Mouse (Mus musculus): Measurements from ENCODE around the gene 5430419D17Rik. TPM values are rescaled to one million over a fixed set of nuclear protein-coding genes. Genes with fewer than 3 reads are reported as not detected.

5430419D17Rik gene
- polyA plus RNA-seq, 1 experiment from 2014 or later, result not detected

DNA sequence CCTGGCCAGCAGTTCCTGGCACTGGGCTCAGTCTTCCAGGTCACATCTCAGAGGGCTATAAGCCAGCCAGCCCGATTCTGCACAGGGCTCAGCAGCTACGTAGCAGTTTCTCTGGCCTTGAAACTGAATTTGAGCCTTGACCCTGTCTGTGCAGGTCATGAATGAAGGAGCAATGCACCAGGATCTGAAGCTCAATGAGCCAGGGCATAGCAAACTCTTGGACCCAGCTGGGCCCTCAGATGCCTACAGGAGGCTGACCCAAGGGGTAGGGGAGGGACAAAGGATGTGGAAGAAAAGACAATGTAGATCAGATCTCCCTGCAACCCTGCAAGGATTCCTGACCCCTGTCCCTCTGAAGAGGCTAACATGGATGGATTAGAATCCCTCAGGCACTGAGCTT is 148.0 kb downstream of the 5430419D17Rik start, which contains the start of gene Cuzd1:
TSS of gene Cuzd1 (minus strand) at position 101 of the 400 bp plus-strand sequence.
- ATAC-seq (ENCODE audit: low read depth) (no peak), DNase-seq (ENCODE audit: low spot score) (no peak)
- Histone ChIP-seq H3K4me1 (ENCODE audit: control insufficient read depth, insufficient read depth, low read length) (no peaks in the 10 kb centered on the region), H3K36me3 (ENCODE audit: control insufficient read depth, insufficient read depth, low read length) (no peaks in the 10 kb centered on the region), H3K27me3 (replicated peaks; ENCODE audit: control insufficient read depth, insufficient read depth, low read length) (no peaks in the 10 kb centered on the region), H3K27ac (replicated peaks; ENCODE audit: low read depth, low read length) (no peak within 1 kb of the TSS), H3K4me3 (ENCODE audit: low read depth, low read length) (no peak within 1 kb of the TSS), H3K9ac (ENCODE audit: low read depth, low read length) (no peak within 1 kb of the TSS), H3K9me3 (ENCODE audit: control insufficient read depth, low read length) (no peaks in the 10 kb centered on the region), H3K4me2 (ENCODE audit: low read depth, low read length) (no peak within 1 kb of the TSS)
- 59% methylated on average over 2 of the region's 2 CpGs for WGBS

DNA sequence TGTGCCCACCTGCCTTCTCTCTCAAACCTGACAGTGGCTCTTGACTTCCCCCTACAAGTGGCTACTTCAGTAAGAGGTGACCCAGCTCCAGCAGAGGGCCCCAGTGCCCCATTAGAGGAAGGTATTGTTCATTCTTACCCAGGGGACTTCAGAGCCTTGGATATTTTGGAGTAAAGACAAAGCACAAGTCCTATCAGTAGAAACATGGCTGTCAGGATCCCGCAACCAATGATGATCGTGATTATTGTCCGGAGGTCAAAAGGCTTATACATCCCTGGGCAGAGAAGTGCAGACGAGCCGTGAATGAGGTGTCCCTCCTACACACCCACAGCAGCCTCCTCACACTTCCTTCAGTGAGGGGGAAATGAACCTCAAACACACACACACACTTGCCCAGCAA is 152.9 kb downstream of the 5430419D17Rik start:
- no peaks in the 10 kb centered on the region for H3K36me3 ChIP-seq (ENCODE audit: control insufficient read depth, insufficient read depth, low read length)
- no peaks in the 10 kb centered on the region for H3K4me1 ChIP-seq (ENCODE audit: control insufficient read depth, insufficient read depth, low read length)
- 94% methylated on average over 5 of the region's 5 CpGs for WGBS
- H3K4me2 ChIP-seq (ENCODE audit: low read depth, low read length), result no peak overlapping the region
- no peaks in the 10 kb centered on the region for H3K27me3 ChIP-seq (replicated peaks; ENCODE audit: control insufficient read depth, insufficient read depth, low read length)
- H3K9ac ChIP-seq (ENCODE audit: low read depth, low read length), result no peak overlapping the region
- H3K27ac ChIP-seq (replicated peaks; ENCODE audit: low read depth, low read length), result no peak overlapping the region
- no peak overlapping the region for H3K4me3 ChIP-seq (ENCODE audit: low read depth, low read length)
- no peaks in the 10 kb centered on the region for H3K9me3 ChIP-seq (ENCODE audit: control insufficient read depth, low read length)
- DNase-seq (ENCODE audit: low spot score), result no peak
- no peak for ATAC-seq (ENCODE audit: low read depth)

DNA sequence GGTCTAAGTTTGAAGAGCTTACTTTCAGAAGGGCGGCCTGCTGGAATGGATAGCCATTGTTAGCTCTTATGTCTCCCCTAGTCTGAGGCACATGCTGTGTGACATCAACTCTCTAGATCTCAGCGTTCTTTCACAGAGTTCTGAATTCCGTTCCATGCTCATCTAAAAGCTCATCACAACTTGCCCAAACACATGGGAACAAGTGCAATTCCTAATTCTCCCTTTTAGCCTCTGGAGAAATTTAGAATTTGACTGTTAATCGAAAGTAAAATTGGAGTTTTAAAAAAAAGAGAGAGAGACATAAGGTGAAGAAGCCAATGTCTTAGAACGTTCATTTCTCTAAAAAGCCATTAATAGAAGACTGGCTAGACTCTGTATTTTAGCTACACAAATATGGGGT is 155.2 kb downstream of the 5430419D17Rik start, which contains the start of gene Fam24b:
TSS of gene Fam24b (minus strand) at position 101 of the 400 bp plus-strand sequence.
- H3K4me1 ChIP-seq (ENCODE audit: control insufficient read depth, insufficient read depth, low read length), result no peaks in the 10 kb centered on the region
- H3K27ac ChIP-seq (replicated peaks; ENCODE audit: low read depth, low read length), result no peak within 1 kb of the TSS
- 90% methylated on average over 5 of the region's 5 CpGs for WGBS
- no peaks in the 10 kb centered on the region for H3K36me3 ChIP-seq (ENCODE audit: control insufficient read depth, insufficient read depth, low read length)
- no peaks in the 10 kb centered on the region for H3K27me3 ChIP-seq (replicated peaks; ENCODE audit: control insufficient read depth, insufficient read depth, low read length)
- no peaks in the 10 kb centered on the region for H3K9me3 ChIP-seq (ENCODE audit: control insufficient read depth, low read length)
- H3K4me3 ChIP-seq (ENCODE audit: low read depth, low read length), result no peak within 1 kb of the TSS
- no peak within 1 kb of the TSS for H3K4me2 ChIP-seq (ENCODE audit: low read depth, low read length)
- ATAC-seq (ENCODE audit: low read depth) (no peak), DNase-seq (ENCODE audit: low spot score) (no peak)
- H3K9ac ChIP-seq (ENCODE audit: low read depth, low read length), result no peak within 1 kb of the TSS

DNA sequence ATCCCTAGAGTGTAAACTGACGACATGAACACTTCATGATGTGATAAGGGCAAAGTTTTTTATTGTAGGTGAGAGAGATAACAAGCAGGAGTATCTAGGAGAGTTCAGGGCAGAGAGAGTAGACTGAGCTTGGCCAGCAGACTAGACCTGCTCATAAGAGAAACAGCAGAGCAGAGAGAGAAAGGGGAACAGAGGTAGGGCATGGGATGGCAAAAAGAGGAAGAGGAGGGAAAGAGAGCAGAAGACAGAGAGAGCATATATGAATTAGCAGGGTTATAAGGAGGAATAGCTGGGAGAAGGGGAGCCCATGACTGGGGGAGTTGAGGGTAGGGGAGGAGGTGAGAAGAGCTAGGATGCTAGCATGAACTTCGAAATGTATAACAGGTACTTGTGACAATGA is 157.5 kb downstream of the 5430419D17Rik start:
- Histone ChIP-seq H3K4me3 (ENCODE audit: low read depth, low read length) (no peak overlapping the region), H3K27me3 (replicated peaks; ENCODE audit: control insufficient read depth, insufficient read depth, low read length) (no peaks in the 10 kb centered on the region), H3K36me3 (ENCODE audit: control insufficient read depth, insufficient read depth, low read length) (no peaks in the 10 kb centered on the region), H3K9me3 (ENCODE audit: control insufficient read depth, low read length) (no peaks in the 10 kb centered on the region), H3K4me1 (ENCODE audit: control insufficient read depth, insufficient read depth, low read length) (no peaks in the 10 kb centered on the region), H3K4me2 (ENCODE audit: low read depth, low read length) (no peak overlapping the region), H3K9ac (ENCODE audit: low read depth, low read length) (no peak overlapping the region), H3K27ac (replicated peaks; ENCODE audit: low read depth, low read length) (no peak overlapping the region)
- DNase-seq (ENCODE audit: low spot score) (no peak), ATAC-seq (ENCODE audit: low read depth) (no peak)
- WGBS, result 71% methylated on average over 2 of the region's 2 CpGs

DNA sequence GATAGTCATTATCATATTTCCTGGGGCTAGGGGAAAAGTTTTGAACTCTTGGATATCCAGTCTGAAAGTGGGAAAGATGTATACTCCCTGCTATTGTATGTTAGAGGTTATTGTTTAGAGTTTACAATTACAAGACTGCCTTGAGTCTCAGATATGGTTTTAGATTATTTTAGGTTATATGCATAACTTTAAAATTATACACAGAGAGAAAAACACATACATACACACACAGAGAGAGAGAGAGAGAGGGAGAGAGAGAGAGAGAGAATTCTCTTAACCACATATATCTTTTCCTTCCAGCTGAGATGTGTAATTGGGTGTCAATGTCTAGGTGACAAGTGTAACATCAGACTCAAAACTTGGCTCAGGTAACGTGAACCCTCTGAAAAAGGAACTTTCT is 159.4 kb downstream of the 5430419D17Rik start, which contains the start of gene Fam24a:
TSS of gene Fam24a (plus strand) at position 301 of the 400 bp plus-strand sequence.
- Histone ChIP-seq H3K4me2 (ENCODE audit: low read depth, low read length) (no peak within 1 kb of the TSS), H3K9ac (ENCODE audit: low read depth, low read length) (no peak within 1 kb of the TSS), H3K27me3 (replicated peaks; ENCODE audit: control insufficient read depth, insufficient read depth, low read length) (no peaks in the 10 kb centered on the region), H3K27ac (replicated peaks; ENCODE audit: low read depth, low read length) (no peak within 1 kb of the TSS), H3K4me1 (ENCODE audit: control insufficient read depth, insufficient read depth, low read length) (no peaks in the 10 kb centered on the region), H3K4me3 (ENCODE audit: low read depth, low read length) (no peak within 1 kb of the TSS), H3K9me3 (ENCODE audit: control insufficient read depth, low read length) (no peaks in the 10 kb centered on the region), H3K36me3 (ENCODE audit: control insufficient read depth, insufficient read depth, low read length) (no peaks in the 10 kb centered on the region)
- WGBS, result 32% methylated on average over 1 of the region's 1 CpGs
- no peak for ATAC-seq (ENCODE audit: low read depth)
- DNase-seq (ENCODE audit: low spot score), result no peak

DNA sequence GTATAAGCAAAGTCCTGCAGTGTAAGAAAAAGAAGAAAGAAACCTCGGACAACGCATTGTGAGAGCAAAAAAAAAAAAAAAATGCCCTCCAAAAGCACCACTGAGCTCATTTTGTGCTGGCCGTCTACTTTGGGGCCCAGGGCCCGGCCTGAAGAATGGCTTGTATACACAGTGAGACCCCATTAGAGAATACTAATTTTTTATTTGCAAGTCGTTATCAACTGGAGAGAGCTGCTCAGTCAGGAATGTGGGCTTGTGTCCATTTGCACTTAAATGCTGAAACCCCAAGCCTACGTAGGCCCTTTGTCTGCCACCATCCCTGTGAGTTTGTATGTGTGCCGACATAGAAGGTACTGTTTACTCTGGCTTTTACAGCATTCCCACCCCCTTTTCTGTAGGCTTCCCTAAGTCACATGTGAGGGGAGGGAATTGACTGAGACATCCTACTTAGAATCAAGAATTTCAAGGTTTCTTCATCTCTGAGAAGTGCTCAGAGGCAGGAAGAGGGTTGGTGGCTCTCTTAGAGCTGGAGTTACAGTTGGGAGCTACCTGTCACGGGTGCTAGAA is 163.4 kb downstream of the 5430419D17Rik start:
- H3K27me3 ChIP-seq (replicated peaks; ENCODE audit: control insufficient read depth, insufficient read depth, low read length), result no peaks in the 10 kb centered on the region
- H3K4me2 ChIP-seq (ENCODE audit: low read depth, low read length), result no peak overlapping the region
- WGBS, result 59% methylated on average over 8 of the region's 8 CpGs
- no peak overlapping the region for H3K4me3 ChIP-seq (ENCODE audit: low read depth, low read length)
- no peaks in the 10 kb centered on the region for H3K9me3 ChIP-seq (ENCODE audit: control insufficient read depth, low read length)
- H3K27ac ChIP-seq (replicated peaks; ENCODE audit: low read depth, low read length), result no peak overlapping the region
- DNase-seq (ENCODE audit: low spot score) (no peak), ATAC-seq (ENCODE audit: low read depth) (no peak)
- H3K36me3 ChIP-seq (ENCODE audit: control insufficient read depth, insufficient read depth, low read length), result peaks cover 22% of the 10 kb centered on the region
- no peak overlapping the region for H3K9ac ChIP-seq (ENCODE audit: low read depth, low read length)
- H3K4me1 ChIP-seq (ENCODE audit: control insufficient read depth, insufficient read depth, low read length), result no peaks in the 10 kb centered on the region

DNA sequence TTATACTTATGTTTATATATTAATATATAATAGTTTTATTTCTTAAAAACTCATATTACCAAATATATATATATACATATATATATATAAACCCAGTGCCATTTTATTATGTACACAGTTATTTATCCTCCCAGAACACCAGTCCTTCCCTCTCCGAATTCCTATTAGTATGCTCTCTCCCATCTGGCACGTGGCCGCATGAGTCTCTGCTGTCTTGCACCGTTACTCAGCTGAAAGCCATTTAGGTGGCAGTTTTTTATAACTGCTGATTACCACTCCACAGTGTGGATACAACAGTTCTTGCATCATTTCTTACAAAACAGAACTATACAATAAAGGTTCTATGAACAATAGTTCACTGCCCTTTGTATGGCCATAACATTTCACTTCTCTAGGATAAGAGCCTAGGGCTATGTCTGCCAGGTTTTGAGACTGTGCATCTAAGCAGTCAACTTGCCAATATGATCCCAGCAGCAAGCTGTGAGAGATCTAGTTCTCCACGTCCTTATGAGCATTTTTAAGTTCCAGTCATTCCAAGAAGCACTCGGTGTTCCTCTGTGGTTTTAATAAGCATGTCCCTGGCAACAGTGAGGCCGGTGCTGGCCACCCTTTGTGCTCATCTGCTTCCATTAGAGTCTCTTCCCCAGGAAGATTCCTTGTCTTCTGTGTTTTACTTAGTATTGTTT is 171.8 kb downstream of the 5430419D17Rik start:
- ATAC-seq (ENCODE audit: low read depth) (no peak), DNase-seq (ENCODE audit: low spot score) (no peak)
- Histone ChIP-seq H3K4me2 (ENCODE audit: low read depth, low read length) (no peak overlapping the region), H3K4me1 (ENCODE audit: control insufficient read depth, insufficient read depth, low read length) (no peaks in the 10 kb centered on the region), H3K27ac (replicated peaks; ENCODE audit: low read depth, low read length) (no peak overlapping the region), H3K36me3 (ENCODE audit: control insufficient read depth, insufficient read depth, low read length) (peaks cover 75% of the 10 kb centered on the region), H3K9me3 (ENCODE audit: control insufficient read depth, low read length) (no peaks in the 10 kb centered on the region), H3K9ac (ENCODE audit: low read depth, low read length) (no peak overlapping the region), H3K27me3 (replicated peaks; ENCODE audit: control insufficient read depth, insufficient read depth, low read length) (no peaks in the 10 kb centered on the region), H3K4me3 (ENCODE audit: low read depth, low read length) (no peak overlapping the region)
- 77% methylated on average over 7 of the region's 7 CpGs for WGBS

Data from embryonic facial prominence, embryonic 14.5 days (tissue).